Mouse (Mus musculus): Measurements from ENCODE around the gene Gatc.
"Not testable (repeated sequence)": the region's sequence is repeated elsewhere in the genome, so short reads cannot be mapped to it uniquely, and the experiment has no call there.

Gene Gatc

DNA sequence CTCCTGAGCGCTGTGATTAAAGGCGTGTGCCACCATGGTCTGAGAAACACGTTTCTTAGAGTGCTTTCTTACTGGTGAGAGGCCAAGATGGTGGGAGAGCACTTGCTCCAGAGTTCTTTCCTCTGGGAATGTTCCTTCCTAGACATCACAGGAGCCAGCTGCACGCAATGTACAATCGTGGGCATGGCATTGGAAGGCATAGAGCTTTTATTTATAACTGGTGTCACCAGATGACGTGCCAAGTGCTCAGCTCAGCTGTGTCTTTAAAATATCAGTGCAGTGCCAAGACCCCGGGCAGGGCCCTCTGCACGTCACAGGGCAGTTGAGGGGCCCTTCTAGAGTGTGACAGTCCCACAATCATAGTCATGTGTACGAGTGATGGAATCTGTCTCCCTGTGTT is 10.0 kb downstream of the Gatc start:
- no peak for DNase-seq (ENCODE audit: low spot score in 2 of 2)

DNA sequence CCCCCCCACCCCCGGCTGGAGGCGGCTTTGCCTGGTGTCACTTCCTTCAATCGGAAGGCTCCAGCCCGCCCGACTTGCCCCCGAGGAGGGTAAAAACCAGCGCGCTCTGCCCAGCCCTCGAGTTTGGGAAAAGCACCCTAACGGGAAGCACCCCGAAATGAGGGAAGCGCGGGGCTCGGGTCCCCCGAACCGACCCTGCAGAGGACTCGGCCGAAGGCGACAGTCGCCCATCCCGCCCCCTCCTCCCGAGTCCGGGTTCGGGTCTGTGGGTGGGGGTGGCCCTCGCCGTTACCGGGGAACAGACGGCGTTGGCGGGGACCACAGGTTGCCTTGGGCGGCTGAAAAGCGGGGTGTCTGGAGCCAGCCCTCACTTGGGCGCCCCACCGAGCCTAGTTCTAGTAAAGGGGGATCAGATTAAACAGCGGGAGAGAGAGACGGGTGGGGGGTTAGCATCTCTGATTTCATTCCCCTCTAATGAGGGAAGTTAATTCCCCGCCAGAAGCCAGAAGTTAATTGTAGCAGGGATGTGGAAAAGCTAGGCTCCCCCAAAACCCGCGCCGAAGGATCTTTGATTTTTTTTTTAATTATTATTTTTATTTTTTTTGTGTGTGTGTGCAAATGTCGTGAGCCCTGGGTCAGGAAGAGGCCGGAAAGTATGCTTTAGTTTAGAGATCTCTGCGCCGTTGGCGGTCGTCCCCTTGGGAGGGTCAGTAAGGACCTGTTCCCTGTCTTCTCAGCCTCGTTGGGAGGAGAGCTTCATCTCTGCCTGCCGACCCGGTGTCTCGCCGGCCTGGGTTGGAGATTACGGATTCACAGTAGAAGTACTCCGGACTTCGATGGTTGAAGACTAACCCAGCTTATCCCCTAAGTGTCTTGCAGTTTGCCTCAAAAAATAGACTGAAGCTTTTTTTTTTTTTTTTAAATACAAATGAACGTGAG is 13.1 kb downstream of the Gatc start:
- DNase-seq (ENCODE audit: low spot score in 2 of 2), result no peak

DNA sequence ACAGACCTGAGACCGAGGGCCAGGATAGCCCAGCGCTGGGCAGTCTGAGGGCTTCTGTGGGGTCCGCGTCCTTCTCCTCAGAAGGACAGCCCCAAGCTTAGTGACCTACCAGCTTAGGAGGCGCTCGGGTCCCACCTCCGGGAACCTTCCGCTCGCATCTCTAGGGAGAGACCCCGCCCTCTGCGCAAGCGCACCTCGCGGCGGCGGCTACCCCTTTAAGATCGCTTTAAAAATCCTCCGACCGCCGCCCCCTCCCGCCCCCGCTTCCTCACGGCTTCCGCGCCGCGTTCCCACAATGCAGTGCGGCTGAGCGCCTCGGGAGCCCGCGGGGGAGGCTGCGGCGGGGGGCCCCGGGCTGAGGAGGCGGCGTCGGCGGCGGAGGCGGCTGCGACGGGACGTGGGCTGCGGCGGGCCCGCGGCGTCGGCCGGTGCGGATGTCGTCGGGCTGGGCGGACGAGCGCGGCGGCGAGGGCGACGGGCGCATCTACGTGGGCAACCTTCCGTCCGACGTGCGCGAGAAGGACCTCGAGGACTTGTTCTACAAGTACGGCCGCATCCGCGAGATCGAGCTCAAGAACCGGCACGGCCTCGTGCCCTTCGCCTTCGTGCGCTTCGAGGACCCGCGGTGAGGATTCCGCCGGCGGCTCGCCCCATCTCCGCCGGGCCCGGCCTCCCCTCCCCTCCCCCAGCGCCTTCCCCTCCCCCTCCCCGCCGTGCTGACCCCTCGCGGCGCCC is 13.9 kb downstream of the Gatc start, which contains the start of gene Srsf9:
Gene Srsf9 (plus strand): TSS at position 303 of the 735 bp plus-strand sequence.
- peak; percentile 93 to 96 for DNase-seq (ENCODE audit: low spot score in 2 of 2)

DNA sequence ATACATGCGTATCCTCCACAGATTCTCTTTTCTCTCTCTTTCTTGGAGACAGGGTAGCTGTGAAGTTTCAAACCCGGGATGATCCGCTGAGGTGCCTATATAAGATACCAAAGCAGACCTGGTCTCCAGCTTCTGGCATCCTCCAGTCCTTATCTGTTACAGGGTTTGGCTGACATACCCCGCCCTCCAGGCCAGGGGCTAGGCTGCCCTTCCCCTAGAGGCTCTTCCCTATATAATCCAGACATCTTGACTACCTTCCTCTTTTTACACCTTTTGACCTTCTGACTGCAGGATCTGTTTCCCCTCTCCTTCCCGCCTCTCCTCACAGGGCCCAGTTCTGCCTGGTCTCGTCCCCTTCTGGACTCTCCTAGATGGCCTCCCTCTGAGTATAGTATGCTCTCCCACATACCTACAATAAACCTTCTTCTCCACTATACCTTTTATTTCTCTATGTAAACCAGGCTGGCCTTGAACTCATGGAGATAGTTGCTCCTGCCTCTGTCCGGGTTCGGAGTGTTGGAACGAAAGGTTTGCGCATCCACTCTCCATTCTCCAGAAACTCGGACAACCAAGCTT is 14.6 kb downstream of the Gatc start:
- DNase-seq (ENCODE audit: low spot score in 2 of 2), result no peak

DNA sequence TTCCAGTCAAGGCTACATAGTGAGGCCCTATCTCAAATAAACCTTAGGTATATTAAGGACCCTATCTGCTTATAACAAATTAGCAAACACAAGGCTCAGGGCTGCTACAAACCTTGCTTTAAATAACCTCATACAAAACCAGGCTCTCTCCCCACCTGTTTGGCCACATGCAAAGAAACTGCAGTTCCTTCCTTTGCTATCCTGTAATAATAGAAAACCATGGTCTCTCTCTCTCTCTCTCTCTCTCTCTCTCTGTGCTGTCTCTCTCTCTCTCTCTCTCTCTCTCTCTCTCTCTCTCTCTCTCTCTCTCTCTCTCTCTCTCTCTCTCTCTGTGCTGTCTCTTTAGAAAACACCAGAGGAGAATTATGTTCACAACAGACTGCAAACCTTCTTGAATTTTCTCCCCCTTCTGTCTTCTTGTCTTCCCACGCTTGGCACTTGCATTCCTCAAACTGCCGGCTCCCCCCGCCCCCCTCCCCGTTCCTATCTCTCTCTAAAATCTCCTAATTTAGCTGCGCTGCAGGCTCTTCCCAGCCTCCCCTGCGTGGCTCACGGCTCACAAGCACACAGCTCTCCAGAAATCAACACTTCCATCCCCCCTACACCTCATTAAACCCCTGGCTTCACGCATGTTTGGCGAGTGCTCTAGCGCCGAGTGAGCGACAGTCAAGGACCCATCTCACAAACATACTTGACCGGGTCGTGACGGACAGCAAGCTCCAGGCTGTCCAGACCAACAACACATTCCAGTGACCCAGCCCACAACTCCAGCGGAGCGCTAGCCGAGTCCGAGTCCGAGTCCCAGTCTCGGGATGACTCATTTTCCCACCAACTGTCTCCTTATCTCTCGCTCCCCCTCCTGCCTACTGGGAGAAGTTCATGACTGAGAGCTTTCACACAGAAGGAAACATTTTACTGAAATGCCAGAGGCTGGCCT is 21.7 kb downstream of the Gatc start:
- DNase-seq (ENCODE audit: low spot score in 2 of 2), result peak; percentile 85 to 88

DNA sequence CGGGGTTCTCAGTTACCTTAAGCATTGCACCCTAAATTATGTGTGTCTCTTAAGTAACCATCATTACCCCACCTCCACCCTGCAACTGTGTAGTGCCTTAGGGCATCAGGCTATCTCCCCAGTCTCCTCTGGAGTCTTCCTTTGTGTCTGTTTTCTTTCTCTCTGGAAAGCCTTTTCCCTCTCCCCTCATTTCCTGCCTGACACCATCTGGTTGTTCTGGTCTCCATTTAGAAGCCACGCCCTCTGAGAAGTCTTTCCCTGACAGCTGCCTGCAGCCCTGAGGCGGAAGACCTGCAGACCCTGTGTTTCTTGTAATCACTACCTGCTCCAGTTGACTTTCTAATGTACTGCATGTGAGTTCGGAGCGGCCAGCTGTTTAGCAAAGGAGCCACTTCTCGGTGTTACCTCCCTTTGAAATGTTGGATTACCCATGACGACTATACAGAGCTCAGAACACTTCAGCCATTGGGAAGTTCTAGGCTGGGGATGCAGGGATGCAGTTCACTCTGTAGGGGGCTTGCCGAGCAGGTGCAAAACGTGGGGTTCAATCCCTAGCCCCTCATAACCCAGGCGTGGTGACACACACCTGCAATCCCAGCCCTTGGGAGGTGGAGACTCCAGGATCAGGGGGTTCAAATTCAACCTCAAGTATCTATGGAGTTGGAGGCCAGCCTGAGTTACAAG is 23.2 kb downstream of the Gatc start:
- no peak for DNase-seq (ENCODE audit: low spot score in 2 of 2)

DNA sequence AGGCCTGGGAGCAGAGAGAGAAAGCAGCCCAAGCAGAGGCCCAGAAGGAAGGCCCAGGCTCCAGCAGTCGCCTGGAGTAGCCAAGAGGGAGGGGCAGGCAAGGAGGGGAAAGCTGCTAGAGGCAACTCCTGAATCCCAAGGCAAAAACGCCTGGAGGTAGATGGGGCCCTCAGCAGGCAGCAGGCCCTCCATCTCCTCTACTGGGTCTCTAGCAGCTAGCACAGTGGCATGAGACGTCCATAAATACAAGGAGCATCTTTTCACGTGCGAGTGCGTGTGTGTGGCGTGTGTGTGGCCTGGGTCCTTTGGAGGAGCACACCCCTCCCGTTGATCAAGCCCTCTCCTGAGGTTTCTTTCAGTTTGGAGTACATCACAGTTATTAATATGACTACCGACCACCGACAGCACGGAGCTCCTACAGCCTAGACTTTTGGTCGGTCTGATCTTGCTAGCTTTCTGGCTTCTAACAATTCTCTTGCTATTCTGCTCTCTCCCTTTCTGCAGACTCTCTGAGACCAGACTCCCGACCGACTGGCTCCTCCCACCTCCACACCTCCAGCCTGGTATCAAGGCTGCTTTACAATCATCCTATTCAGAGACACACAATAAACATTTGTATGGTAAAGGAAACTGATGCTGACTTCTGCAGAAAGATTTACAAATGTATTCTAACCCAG is 23.9 kb downstream of the Gatc start:
- DNase-seq (ENCODE audit: low spot score in 2 of 2), result no peak

DNA sequence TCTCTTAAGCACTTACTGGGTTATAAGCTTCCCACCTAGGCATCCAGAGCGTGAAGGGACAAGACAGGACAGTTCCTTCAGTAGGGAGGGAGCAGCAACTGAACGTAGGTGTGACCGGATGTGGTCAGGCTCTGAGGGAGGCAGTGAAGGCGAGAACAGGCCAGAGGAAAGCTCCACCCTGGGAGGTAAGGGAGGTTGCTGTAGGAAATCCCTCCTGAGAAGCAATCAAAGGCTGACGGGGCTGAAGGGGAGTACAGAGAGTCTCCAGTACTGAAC is 27.4 kb downstream of the Gatc start:
- no peak for DNase-seq (ENCODE audit: low spot score in 2 of 2)

DNA sequence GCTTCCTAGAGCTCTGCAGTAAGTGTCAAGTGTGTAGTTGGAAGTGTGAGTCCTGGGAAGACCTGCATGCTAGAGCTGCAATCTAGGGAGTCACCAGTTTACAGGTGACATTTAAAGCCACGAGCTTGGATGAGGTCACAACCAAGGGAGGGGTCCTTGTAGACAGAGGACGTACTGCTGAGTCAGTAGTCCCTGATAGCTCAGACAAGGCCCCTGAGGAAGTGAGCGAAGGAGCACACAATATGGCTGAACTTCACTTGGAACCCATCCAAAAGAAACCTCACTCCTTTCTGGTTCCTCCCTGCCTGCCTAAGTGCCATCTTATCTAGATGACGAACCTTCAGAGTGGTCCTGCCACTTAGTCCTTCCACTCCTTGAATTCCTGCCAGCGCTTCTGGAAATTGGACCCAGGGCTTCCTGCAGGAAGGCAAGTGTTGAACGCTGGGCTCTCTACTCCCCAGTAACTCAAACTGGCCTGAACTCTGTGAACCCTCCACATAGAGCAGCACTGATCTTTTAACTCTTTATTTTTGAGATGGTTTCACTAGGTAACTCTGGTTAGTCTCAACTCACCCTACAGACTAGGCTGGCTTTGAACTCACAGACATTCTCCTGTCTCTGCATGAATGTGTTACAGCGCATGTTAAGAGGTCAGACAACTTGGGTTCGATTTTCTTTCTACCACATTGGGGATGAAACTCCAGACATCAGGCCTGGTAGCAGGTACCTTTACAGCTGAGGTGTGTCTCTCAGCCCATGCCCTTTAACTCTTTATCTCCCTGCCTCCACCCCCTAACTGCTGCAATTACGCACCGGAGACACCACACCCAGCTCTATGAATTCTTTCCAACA is 27.9 kb downstream of the Gatc start:
- no peak for DNase-seq (ENCODE audit: low spot score in 2 of 2)

DNA sequence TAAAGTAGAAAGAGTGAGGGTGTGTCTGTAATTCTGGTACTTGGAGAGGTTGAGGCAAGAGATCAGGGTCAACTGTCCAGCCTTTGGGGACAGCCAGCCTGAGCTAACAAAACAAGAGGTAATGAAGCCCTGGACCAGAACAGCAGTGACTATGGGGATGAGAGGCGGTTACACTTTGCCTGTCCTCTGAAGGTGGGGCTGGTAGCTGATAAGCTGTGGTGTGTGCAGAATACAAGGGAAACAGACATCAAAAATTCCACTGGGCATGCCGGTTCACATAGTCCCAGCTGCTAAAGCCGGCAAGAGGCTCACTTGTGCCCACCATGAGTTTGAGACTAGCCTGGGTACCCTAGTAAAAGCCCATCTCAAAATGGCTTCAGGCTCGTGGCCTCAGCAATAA is 28.6 kb downstream of the Gatc start:
- DNase-seq (ENCODE audit: low spot score in 2 of 2), result no peak

DNA sequence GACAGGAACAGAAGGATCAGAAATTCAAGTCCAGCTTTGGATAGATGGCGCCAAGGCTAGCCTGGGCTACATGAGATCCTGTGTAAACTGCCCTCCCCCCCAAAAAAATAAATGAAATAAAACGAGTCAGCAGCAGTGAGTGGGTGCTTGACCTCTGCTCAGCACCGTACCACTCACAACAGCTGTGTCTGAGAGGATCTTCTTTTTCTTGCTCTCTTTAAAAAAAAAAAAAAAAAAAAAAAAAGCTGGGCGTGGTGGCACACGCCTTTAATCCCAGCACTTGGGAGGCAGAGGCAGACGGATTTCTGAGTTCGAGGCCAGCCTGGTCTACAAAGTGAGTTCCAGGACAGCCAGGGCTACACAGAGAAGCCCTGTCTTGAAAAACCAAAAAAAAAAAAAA is 38.8 kb downstream of the Gatc start:
- not testable (repeated sequence) for DNase-seq (ENCODE audit: low spot score in 2 of 2)

DNA sequence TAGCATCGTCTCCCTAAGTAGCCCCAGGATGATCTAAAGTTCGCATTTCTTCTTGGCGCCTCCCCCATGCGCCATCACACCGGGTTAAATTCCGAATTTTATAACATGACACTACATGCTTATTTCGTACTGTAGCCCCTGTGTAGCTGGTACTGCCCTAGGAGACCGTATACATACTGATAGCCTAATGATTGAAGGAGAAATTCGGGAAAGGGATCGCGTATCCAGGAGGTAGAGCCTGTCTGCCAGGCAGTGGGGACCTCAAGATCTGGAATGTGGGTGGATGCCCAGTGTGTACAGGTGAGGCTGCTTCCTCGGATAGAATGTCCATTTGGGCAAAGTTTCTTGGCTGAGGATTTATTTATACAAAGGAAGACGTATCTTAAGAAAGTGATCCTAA is 39.4 kb downstream of the Gatc start:
- peak in 1 of 2 experiments; percentile 34 for DNase-seq (ENCODE audit: low spot score in 2 of 2)

DNA sequence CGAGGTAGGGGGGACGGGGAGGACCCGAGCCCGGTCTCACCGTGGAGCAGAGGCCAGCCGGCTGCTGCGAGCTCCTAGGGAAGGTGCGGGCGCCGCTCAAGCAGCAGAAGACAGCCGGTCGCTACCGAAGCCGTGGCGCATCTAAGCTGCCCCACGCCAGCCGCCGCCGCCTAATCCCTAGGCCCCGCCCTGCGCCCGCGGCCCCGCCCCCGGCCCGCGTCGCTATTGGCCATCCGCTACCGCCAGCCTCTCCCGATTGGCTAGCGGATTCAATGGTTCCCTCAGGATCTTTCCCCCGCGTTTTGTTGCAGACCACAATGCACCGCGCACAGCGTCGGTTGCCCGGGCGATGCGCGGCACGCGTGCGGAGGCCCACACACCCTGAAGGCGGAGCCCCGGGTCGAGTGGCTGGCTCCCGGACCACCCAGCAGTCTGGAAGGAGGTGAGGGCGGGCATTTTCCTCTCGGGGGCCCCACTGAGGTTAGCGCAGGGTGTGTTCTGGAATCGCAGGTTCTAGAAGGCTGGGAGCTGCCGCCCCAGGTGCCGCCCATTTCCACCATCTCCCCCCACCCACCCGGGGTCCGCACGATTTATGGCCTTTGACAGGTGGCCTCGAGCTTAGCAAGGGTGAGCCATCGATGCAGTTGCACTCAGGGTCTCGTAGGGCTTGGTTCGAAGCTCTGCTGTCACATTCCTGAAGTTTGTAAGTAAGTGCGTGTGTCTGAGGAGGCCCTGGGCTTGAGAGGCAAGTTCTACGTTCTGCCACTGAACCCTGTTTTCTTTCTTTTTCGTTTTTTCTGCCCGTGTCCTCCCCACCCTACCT is 40.0 kb downstream of the Gatc start, which contains the start of gene Dynll1:
Gene Dynll1 (minus strand): TSS at position 208 of the 823 bp plus-strand sequence.
- DNase-seq (ENCODE audit: low spot score in 2 of 2), result peak; percentile 100

DNA sequence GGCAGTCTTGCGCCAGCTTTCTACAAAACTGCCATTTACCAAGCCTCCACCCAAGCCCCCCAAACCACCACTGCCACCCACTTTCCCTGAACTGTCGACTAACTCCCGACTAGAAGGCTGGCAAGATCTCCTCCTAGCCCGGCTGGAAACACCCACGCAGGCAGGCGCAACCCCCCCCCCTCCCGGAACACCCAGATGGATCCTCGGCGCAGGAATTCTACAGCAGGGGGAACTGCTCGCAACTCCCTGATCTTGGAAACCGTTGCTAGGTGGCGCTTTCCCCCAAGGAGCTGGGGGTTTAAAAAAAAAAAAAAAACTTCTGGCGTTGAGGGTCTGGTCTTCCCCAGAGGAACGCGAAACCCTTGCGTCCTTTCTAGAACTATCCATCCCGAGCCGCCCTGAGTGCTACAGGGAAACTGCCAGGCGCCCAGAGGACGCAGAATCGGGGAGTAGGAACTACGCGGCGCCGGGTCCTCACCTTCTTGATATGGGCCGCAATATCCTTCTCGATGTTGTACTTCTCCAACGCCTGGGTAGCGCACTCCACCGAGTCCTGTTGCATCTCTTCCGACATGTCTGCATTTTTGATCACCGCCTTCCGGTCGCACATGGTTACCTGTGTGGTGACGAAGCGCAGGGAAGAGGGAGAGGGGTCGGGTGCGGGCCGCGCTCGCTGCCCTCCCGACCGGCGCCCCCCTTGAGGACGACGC is 40.8 kb downstream of the Gatc start:
- peak; percentile 55 to 61 for DNase-seq (ENCODE audit: low spot score in 2 of 2)

DNA sequence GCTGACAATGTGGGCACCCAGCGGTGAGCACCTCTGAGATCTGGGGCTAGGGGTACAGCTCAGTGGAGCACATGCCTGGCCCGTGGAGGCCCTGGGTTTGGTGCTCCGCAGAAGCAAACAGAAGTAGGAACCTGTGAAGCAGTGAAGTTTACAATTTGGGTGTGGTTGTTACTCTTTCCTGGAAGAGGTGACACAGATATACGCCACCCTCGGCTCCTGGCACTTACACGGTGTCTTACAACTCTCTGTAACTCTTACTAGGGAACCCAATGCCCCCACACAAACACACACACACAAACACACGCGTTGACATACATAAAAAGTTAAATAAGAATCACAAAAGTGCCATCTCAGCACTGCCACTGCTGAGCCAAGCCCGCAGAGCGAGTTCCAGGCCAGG is 44.6 kb downstream of the Gatc start:
- no peak for DNase-seq (ENCODE audit: low spot score in 2 of 2)

DNA sequence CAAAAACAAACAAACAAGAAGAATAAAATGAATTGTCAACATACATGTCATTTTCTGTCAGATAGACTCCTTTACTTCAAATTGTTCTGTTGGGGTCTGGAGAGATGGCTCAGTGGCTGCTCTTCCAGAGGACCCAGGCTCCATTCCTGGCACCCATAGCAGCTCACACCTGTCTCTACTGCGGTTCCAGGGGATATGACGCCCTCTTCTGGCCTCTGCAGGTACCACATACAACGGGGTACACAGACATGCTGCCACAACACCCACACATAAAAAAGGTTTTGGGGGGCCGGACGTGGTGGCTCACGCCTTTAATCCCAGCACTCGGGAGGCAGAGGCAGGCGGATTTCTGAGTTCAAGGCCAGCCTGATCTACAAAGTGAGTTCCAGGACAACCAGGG is 46.8 kb downstream of the Gatc start:
- DNase-seq (ENCODE audit: low spot score in 2 of 2), result no peak

DNA sequence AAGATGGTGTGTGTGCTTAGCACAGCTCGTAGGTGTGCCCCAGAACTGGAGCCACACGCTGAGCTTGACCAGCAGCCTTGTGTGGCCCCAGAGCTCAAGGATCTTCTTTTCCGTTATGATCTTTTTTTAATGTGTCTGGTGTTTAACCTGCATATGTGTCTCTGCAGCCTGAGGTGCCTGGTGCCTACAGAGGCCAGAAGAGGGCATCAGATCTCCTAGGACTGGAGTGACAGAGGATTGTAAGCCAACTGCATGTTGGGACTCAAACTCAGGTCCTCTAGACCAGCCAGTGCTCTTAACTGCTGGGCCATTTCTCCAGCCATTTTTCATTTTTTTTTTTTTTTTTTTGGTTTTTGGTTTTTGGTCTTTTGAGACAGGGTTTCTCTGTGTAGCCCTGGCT is 56.2 kb downstream of the Gatc start:
- no peak for DNase-seq (ENCODE audit: low spot score in 2 of 2)
